Mouse (Mus musculus) embryo, embryonic 9.5 days (tissue): ENCODE results near the gene Krtap5-2.
"Not testable (repeated sequence)": the region's sequence is repeated elsewhere in the genome, so short reads cannot be mapped to it uniquely, and the experiment has no call there.

Experiments used
- DNase-seq: peaks from one replicate; pipeline ENCODE4 v3.0.0-alpha.2; 2017; ENCODE audit errors: extremely low spot score

Gene Krtap5-2

DNA sequence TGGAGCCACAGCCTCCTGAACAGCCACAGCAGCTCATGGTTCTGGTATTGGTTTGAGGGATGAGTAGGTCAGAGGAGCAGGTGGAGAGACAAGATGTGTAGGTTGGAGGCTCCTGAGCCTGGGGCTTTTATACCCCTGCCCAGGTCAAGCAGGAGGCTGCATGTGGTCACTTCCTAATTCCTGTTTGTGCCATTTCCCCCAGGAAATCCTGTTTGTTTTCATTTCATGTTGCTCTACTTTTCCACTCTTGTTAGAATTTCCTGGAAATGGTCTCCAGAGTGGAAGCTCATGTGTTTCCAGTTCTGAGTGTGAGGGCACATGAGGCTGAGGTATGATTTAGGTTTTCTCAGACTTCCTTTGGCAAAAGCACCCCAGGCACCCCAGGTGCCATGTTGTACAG lies at the start of gene Krtap5-2:
Krtap5-2 (minus strand) TSS at position 101 of the 400 bp plus-strand sequence.
- not testable (repeated sequence) for DNase-seq

DNA sequence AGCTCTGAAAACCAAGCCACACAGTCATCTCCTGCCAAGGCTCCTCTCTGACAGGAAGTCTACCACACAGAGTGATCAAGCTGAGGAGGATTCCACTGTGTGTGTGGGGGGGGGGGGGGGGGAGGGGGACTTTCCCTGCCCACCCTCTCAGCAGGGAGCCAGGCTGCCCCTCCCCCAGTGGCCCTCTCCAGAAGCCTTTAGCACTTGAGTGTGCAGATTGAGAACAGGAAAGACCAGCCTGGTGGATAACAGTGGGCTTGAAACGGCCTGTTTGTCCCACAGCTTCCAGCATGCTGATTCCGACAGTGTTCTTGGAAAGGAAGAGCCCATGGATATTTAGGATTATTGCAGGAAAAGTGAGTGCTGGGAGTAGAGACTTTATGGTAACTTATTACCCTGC lies 48.7 kb upstream of the Krtap5-2 start:
- peak; percentile 10 for DNase-seq

DNA sequence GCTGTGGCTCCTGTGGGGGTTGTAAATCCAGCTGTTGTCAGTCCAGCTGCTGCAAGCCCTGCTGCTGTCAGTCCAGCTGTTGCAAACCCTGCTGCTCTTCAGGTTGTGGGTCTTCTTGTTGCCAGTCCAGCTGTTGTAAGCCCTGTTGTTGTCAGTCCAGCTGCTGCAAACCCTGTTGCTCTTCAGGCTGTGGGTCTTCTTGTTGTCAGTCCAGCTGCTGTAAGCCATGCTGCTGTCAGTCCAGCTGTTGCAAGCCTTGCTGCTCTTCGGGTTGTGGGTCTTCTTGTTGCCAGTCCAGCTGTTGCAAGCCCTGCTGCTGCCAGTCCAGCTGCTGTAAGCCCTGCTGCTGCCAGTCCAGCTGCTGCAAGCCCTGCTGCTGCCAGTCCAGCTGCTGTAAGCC lies 36.3 kb upstream of the Krtap5-2 start:
- DNase-seq, result not testable (repeated sequence)

DNA sequence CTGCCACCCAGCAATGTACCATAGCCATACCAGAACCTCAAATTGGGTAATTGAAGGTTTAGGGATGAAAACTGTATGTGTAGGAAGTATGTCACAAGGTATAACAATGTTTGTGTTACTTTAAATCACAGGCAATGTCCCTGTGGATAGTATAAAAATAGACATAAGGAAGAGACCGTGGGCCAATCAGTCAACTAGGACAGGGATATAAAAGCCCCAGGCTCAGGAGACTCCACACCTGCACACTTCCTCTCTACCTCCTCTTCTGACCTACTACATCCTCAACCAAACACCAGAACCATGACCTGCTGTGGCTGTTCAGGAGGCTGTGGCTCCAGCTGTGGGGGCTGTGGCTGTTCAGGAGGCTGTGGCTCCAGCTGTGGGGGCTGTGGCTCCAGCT lies 35.8 kb upstream of the Krtap5-2 start, which contains the start of gene Gm7579:
Gm7579 (plus strand) TSS at position 301 of the 400 bp plus-strand sequence.
- DNase-seq, result no peak

DNA sequence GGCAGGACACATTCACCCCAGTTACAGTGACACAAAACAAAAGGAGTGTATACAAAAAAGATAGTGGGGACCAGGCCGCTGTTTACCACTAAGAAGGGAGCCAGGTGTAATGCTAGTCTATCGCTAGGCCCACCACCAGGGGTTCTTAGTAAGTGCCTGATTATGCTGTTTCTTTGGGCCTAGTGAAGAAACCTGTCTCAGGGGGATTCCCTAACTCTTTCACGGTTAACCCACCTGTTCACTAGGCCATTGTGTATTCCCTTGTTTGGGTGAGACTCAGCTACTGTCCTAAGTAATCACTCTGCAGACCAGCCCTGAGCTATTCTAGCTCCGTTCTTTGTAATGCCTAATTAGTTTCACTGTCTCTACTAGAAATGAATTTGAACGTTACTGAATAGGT lies 31.1 kb upstream of the Krtap5-2 start:
- DNase-seq, result not testable (repeated sequence)

DNA sequence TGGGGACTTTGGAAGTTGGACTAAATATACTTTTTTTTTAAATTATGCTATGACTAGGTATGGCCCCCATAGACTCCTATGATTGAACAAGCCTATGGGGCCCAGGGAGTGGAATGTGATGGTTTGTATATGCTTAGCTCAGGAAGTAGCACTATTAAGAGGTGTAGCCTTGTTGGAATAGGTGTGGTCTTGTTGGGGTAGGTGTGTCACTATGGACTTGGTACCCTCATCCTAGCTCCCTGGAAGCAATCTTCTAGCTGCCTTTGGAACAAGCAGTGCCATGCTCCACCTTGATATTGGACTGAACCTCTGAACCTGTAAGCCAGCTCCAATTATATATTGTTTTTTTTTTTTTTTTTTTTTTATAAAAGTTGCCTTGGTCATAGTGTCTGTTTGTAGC lies 29.7 kb upstream of the Krtap5-2 start:
- DNase-seq, result no peak

DNA sequence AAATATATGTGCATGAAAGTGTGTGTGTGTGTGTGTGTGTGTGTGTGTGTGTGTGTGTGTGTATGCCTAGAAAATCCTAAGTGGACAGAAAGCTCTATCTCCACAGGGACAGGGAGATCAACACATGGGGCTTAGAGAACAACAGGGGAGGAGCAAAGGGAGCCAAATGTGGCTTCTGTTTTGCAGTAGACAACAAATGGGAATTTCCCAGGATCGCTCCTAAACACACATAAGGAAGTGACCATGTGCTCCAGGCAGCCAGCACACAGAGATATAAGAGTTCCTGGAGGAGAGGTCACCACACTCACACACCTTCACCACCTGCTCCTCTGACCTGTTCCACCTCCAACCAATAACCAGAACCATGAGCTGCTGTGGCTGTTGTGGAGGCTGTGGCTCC lies 25.3 kb upstream of the Krtap5-2 start, which contains the start of gene Krtap5-3:
Krtap5-3 (plus strand) TSS at position 301 of the 400 bp plus-strand sequence.
- no peak for DNase-seq

DNA sequence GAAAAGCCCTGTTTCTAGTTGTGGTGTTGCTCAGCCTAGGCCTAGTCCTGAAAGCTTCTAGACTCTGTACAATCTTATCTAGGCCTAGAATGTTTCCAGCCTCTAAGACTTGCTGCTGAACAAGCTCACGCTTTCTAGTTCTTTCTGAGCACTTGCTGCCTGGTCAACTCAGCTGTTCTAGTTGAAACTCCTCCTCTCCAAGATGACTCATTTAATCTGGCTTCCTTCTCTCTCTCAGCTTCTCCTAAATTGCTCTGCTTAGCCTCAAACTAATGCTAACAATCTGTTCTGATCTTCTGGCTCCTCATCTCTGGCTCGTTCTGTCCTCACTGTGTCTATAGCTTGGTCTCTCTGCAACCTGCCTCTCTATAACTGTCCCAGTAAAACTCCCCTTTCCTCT lies 22.9 kb upstream of the Krtap5-2 start:
- DNase-seq, result no peak

DNA sequence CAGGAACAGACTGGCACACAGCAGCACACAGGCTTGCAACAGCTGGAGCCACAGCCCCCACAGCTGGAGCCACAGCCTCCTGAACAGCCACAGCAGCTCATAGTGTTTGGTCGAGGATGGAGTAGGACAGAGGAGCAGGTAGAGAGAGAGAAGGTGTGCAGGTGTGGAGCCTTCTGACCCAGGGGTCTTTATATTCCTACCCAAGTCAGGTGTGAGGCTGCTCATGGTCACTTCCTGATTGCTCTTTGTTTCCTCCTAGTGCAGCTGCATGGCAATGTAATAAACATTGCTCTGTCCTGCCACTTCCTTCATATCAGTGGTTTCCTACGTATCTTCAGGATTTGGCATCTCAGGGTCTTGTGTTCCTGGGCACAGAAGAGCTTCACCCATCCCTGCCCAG lies 14.5 kb upstream of the Krtap5-2 start, which contains the start of gene Gm10153:
Gm10153 (minus strand) TSS at position 101 of the 400 bp plus-strand sequence.
- DNase-seq, result no peak

DNA sequence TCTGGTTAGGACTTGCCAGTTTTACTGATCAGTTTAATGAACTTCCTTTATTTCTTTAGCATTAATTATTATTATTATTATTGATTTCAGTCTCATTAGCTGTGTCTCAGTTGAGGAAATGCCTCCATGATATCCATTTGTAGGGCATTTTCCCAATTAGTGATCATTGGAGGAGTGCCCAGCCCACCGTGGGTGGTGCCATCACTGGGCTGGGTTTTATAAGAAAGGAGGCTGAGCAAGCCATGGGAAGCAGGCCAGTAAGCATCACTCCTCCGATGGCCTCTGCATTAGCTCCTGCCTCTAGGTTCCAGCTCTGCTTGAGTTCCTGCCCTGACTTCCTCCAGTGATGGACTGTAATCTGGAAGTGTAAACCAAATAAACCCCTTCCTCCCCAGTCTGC lies 12.4 kb upstream of the Krtap5-2 start:
- DNase-seq, result no peak

DNA sequence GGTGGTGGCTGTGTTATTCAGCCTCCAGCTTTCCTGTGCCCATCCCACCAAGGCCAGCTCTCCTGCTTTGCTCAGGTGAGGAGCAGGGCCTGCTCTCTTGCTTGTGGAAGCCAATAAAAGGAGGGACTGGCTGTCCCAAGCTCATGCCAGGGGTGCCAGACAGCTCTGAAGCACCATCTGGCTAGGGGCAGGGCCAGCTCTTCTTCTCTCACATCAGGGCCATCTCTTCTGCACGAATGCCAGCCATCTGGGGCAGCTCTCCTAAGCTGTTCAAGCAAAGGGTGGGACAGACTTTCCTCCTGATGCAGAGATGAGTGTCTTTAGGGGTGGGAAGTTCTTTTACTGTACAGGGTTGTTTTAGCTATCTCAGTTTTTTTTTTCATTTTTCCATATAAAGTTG lies 5.2 kb upstream of the Krtap5-2 start:
- no peak for DNase-seq

DNA sequence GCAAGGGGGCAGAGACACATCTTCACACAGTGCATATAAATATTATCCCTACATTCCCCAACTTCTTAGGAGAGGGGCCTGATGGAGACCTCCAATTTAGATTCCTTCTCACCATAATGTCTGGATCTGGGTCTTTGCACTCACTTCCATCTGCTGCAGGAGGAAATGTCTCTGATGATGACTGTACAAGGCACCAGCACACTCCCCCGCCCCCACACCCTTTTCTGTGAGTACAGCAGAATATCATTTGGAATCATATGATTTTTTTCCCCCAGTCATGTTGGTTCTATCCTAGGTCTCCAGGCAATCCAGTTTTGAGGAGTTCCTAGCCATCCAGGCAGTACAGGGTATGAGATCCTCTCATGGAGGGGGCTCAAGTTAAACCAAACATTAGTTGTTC lies 2.9 kb upstream of the Krtap5-2 start:
- DNase-seq, result no peak

DNA sequence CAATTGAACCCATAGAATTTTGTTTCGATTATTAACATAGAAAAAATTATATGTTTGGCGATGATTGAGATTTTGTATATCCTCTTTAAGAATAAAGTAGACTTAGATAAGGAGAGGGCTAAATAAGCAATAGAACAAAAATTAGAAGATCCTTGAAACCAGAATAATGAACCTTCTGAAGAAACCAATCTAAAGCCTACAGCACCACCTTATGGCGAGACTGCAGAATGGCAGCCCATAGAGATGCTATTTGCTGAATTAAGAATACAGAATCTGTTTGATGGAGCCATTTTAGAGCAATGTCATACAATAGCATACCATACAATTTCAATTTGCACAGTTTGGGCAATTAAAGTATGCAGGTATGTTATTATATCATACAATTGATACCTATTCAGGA lies 6.0 kb downstream of the Krtap5-2 start:
- peak; percentile 6 for DNase-seq

DNA sequence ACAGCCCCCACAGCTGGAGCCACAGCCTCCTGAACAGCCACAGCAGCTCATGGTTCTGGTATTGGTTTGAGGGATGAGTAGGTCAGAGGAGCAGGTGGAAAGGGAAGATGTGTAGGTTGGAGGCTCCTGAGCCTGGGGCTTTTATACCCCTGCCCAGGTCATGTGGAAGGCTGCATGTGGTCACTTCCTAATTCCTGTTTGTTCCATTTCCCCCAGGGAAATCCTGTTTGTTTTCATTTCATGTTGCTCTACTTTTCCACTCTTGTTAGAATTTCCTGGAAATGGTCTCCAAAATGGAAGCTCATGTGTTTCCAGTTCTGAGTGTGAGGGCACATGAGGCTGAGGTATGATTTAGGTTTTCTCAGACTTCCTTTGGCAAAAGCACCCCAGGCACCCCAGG lies 10.2 kb downstream of the Krtap5-2 start, which contains the start of gene Gm4553:
Gm4553 (minus strand) TSS at position 101 of the 400 bp plus-strand sequence.
- DNase-seq, result not testable (repeated sequence)

DNA sequence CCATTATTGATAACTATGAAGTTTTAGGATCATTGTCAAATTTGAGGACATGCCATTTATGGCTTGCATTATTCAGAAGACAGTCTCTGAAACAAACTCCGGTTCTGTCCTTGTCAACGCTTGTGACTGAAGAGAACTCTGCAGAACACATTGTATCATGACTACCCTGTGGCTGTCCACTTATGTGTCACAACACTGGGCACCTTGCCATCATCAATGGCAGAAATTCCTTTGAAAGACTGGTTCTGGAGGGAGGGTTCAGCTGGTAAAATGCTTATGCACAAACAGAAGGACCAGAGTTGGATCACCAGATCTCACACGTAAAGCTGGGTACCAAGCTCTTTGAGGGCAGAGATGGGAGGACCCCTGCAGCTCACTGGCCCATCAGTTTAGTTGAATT lies 16.4 kb downstream of the Krtap5-2 start:
- no peak for DNase-seq

DNA sequence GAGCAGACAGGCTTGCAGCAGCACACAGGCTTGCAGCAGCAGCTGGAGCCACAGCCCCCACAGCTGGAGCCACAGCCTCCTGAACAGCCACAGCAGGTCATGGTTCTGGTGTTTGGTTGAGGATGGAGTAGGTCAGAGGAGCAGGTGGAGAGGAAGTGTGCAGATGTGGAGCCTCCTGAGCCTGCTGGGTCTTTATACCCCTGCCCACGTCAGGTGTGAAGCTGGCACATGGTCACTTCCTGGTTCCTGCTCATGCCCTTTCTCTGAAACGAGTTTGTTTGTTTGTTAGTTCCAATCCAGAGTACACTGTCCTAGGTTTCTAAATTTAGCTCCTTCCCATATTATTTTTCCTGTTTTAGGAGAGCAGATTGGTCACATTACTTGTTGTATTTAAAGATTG lies 18.8 kb downstream of the Krtap5-2 start, which contains the start of gene Gm29735:
Gm29735 (minus strand) TSS at position 101 of the 400 bp plus-strand sequence.
- DNase-seq, result not testable (repeated sequence)

DNA sequence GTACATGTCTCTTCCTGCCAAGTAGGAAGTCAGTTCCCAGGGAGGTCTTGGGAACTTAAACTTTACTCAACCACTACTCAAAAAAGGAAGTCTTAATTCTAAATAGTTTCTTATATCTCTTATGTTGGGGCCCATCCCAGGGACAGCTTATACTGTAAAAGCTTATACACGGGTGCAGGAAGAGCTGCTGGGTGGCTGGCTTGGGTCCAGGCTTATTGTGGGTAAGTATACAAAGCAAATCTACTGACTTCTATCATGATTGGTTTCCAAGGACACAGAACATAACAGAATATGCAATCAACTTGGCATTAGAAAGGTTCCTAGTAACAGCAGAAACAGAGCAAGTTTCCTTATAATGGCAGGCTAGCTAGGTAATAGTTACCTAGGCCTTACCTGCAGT lies 20.5 kb downstream of the Krtap5-2 start:
- DNase-seq, result no peak

DNA sequence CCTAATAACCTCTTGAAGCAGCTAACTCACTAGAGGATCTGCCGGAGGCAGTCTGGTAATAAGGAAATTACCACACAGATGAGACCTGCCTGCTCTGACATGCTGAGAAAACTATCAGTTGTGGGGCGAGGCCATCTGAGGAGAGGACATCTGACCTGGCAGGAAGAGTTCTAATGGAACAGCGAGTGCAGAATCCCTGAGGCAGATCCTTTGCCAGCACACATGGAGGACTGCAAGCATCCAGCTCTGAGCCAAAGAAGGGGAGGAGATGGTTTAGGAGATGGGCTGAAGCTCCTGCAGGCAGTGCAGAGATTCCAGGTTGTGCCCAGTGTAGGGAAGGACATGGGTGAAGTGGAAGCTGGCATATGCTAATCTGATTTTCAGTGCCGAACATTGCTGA lies 23.6 kb downstream of the Krtap5-2 start:
- no peak for DNase-seq

DNA sequence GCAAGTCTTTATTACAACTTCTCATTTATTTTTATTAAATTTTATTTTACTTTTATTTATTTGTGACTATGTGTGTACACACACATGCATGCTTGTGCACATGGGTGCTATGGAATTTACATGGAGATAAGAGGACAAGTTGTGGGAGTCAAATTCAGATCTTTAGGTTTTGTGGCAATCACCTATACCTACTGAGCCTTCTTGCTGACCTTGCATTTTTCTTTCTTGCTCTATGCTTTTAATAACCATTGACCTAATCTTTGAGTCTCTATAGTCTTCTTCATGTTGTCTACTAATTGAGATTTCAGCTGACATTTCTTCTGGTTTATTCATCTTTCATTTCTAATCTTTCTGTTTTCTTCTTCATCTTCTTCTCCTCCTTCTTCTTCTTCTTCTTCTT lies 27.2 kb downstream of the Krtap5-2 start:
- DNase-seq, result no peak

DNA sequence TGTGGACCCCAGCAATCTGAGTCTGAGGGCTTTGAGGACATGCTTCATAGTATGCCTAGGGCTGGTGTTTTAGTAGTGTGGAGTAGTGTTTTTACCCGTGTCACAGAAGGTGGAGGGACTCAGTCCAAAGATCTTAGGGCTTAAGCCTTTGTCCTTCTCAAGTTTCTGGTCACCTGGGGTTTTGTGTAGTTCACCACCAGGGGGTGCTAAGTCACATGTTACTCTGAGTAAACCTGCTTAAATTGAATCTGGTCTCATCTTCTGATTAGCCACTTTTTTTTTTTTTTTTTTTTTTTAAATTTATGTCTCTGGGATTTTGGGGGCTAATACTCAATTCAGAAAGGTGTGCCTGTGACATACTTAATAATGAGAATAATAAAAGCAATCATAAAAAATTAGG lies 29.8 kb downstream of the Krtap5-2 start:
- peak; percentile 47 for DNase-seq

DNA sequence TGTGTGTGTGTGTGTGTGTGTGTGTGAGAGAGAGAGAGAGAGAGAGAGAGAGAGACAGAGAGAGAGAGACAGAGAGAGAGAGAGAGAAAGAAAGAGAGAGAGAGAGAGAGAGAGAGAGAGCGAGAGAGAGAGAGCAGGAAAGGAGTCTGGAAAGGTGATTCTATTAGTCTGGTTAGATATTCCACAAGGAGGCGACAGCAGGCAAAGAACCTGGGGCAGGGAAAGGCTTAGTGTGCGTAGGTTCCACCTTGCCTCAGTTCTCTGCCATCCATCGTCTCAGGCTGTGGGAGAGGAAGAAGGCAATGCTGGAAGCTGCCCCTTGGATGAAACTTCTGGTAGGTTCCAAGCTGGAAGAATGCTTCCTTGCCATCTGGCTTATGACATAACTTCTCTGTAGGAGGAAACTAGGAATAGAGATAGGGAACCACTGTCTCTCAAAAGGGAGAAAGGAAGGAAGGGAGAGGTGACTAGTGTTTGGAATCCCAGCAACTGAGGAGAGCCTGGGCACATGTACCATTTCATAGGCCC lies 30.3 kb downstream of the Krtap5-2 start:
- DNase-seq, result no peak

DNA sequence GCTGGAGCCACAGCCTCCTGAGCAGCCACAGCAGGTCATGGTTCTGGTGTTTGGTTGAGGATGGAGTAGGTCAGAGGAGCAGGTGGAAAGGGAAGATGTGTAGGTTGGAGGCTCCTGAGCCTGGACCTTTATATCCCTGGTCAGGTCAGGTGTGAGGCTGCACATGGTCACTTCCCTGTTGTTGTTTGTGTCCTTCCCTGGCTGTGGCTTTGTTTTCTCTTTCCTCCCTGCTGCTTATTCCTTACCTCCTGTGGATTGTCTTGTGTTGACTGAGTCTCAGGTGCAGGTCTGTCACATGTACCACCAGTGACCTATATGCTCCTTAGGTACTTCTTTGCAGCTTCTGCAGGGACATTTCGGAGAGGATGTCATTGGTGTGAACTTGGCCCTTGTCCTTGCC lies 31.3 kb downstream of the Krtap5-2 start, which contains the start of gene Gm45337:
Gm45337 (minus strand) TSS at position 101 of the 400 bp plus-strand sequence.
- no peak for DNase-seq

DNA sequence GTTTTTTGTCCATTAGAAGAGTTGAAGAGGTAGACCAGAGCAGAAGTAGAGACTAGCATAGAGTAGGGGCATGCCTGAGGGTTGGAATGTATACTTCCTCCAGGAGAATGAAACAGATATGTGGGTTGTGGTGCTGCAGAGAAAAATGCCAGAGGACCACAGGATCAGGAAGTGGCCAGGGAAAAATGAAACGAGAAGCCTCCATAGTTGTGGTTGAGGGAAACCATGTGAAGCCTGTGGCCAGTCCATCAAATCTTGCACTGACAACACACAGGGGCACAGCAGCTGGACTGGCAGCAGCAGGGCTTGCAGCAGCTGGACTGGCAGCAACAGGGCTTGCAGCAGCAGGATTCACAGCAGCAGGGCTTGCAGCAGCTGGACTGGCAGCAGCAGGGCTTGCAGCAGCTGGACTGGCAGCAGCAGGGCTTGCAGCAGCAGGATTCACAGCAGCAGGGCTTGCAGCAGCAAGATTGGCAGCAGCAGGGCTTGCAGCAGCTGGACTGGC lies 32.2 kb downstream of the Krtap5-2 start:
- not testable (repeated sequence) for DNase-seq

DNA sequence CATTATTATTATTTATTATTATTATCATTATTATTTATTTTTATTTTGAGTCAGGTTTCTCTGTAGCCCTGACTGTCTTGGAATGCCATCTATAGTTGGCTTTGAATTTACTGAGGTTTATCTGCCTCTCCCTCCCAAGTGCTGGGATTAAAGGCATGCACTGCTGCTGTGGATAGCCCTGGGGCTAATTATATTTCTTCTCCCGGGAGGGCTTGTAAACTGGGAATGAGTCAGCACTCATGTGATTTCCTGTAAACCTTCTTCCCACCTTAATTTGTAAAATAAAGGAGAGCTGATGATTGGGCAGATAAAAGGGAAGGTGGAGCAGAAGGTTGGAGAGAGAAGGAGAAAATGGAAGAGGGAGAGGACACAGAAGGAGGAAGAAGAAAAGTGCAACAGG lies 35.1 kb downstream of the Krtap5-2 start:
- DNase-seq, result no peak
